Mouse (Mus musculus) testis, adult 2 months (tissue): ENCODE results near the gene Kcnmb2. TPM values are rescaled to one million over a fixed set of nuclear protein-coding genes. Genes with fewer than 3 reads are reported as not detected.

ENCODE experiments used
- H3K27ac ChIP-seq: fragments of 200-500 bp; 2 replicates; pipeline ENCODE4 v1.5.1; 2012; ENCODE audit warnings: low read depth, low read length; ENCODE audit not compliant: control insufficient read depth, insufficient read depth
- H3K27me3 ChIP-seq: fragments of 200-500 bp; 2 replicates; pipeline ENCODE4 v1.6.1; 2012; ENCODE audit warnings: mild to moderate bottlenecking, low read length, moderate library complexity; ENCODE audit not compliant: control insufficient read depth, insufficient read depth
- H3K36me3 ChIP-seq: fragments of 200-500 bp; 2 replicates; pipeline ENCODE4 v1.6.1; 2012; ENCODE audit warnings: mild to moderate bottlenecking, low read length; ENCODE audit not compliant: control insufficient read depth, insufficient read depth
- H3K4me1 ChIP-seq: fragments of 200-500 bp; 2 replicates; pipeline ENCODE4 v1.6.1; 2012; ENCODE audit warnings: low read length; ENCODE audit not compliant: control insufficient read depth, insufficient read depth
- H3K4me3 ChIP-seq: fragments of 200-500 bp; 2 replicates; pipeline ENCODE4 v1.5.1; 2012; ENCODE audit warnings: low read depth, mild to moderate bottlenecking, low read length, moderate library complexity, mixed read lengths; ENCODE audit not compliant: control insufficient read depth
- CTCF ChIP-seq: fragments of 200-500 bp; IDR thresholded peaks from 2 replicates; pipeline ENCODE4 v1.5.1; 2012; ENCODE audit warnings: low read depth, mild to moderate bottlenecking, inconsistent platforms, low read length, moderate library complexity; ENCODE audit not compliant: control insufficient read depth, insufficient read depth, insufficient replicate concordance
- POLR2A ChIP-seq: fragments of 200-500 bp; IDR thresholded peaks from 2 replicates; pipeline ENCODE4 v1.6.1; 2012; ENCODE audit warnings: low read depth, mild to moderate bottlenecking, inconsistent platforms, low read length, moderate library complexity; ENCODE audit not compliant: control insufficient read depth
- polyA plus RNA-seq: library from polyadenylated mRNA; depleted of rRNA; stranded (reverse); fragments of >200 nt; gene quantifications from 2 replicates; pipeline ENCODE4 v1.2.3, GENCODE M21; 2012

Gene Kcnmb2
- polyA plus RNA-seq, 1 experiment: 0.10 TPM

GRCm38 (mm10) chr3:32012205-32012931, 110.1 kb downstream of the Kcnmb2 start:
- no peak for TF ChIP-seq CTCF
- TF ChIP-seq POLR2A: no peak
- Histone ChIP-seq H3K4me1 (no peaks in the 10 kb centered on the region), H3K4me3 (no peak overlapping the region), H3K27ac (no peak overlapping the region), H3K36me3 (no peaks in the 10 kb centered on the region), H3K27me3 (no peaks in the 10 kb centered on the region)

- H3K36me3 ChIP-seq: no peaks in the 10 kb centered on the region
- H3K27ac ChIP-seq: no peak overlapping the region
- H3K4me1 ChIP-seq: no peaks in the 10 kb centered on the region
- TF ChIP-seq POLR2A (no peak), CTCF (no peak)
- no peaks in the 10 kb centered on the region for H3K27me3 ChIP-seq
- no peak overlapping the region for H3K4me3 ChIP-seq
Measured at GRCm38 (mm10) chr3:32020981-32021380, 118.7 kb downstream of the Kcnmb2 start.

GRCm38 (mm10) chr3:32029375-32030050, 127.2 kb downstream of the Kcnmb2 start:
- TF ChIP-seq CTCF (no peak), POLR2A (no peak)
- no peaks in the 10 kb centered on the region for H3K4me1 ChIP-seq
- H3K36me3 ChIP-seq: no peaks in the 10 kb centered on the region
- H3K27ac ChIP-seq: no peak overlapping the region
- no peak overlapping the region for H3K4me3 ChIP-seq
- no peaks in the 10 kb centered on the region for H3K27me3 ChIP-seq

DNA sequence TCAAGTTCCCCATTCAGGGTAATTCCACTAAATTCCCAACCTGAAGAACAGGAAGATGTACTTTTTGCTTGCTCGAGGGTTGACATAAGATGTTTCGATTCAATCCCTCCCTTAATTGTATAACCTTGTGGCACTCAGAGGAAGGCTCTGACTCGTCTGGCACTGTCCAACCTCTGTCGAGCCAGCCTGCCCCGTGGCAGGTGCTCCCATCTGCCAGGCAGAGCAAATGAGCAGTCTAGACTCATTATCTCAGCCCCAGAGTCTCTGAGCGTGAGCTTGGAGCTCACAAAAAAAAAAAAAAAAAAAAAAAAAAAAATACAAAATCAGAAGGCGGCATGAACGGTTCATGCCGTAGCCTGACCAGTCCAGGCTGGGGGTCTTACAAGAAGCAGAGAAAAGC, 130.1 kb downstream of the Kcnmb2 start:
- Histone ChIP-seq H3K27ac (no peak overlapping the region), H3K4me1 (no peaks in the 10 kb centered on the region), H3K27me3 (no peaks in the 10 kb centered on the region), H3K36me3 (no peaks in the 10 kb centered on the region), H3K4me3 (no peak overlapping the region)
- TF ChIP-seq CTCF (no peak), POLR2A (no peak)

GRCm38 (mm10) chr3:32043814-32044213, 141.5 kb downstream of the Kcnmb2 start:
- no peaks in the 10 kb centered on the region for H3K4me1 ChIP-seq
- no peak overlapping the region for H3K27ac ChIP-seq
- no peaks in the 10 kb centered on the region for H3K27me3 ChIP-seq
- H3K4me3 ChIP-seq: no peak overlapping the region
- no peak for TF ChIP-seq CTCF
- no peak for TF ChIP-seq POLR2A
- H3K36me3 ChIP-seq: no peaks in the 10 kb centered on the region

DNA sequence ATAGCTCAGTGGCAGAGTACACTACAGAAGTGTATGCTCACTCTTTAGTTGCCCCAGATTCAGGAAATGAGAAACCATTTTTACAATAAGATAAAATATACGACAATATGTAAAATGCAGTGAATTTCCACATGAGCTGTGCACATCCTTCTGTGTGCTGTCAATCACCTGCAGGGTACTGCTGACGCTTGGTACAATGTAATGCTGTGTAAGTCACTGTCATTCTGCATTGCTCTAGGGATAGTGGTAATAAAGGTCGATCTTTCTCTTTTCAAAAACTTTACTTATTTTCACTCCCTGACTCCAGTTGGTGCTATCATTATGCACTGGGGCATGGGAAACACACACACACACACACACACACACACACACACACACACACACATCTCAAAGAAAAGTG, 146.5 kb downstream of the Kcnmb2 start:
- Histone ChIP-seq H3K4me3 (no peak overlapping the region), H3K4me1 (no peaks in the 10 kb centered on the region), H3K27ac (no peak overlapping the region), H3K36me3 (no peaks in the 10 kb centered on the region), H3K27me3 (no peaks in the 10 kb centered on the region)
- no peak for TF ChIP-seq POLR2A
- no peak for TF ChIP-seq CTCF

GRCm38 (mm10) chr3:32052596-32052995, 150.3 kb downstream of the Kcnmb2 start:
- no peak overlapping the region for H3K27ac ChIP-seq
- no peak overlapping the region for H3K4me3 ChIP-seq
- no peaks in the 10 kb centered on the region for H3K27me3 ChIP-seq
- no peaks in the 10 kb centered on the region for H3K4me1 ChIP-seq
- no peaks in the 10 kb centered on the region for H3K36me3 ChIP-seq
- no peak for TF ChIP-seq POLR2A
- TF ChIP-seq CTCF: no peak
